Mouse (Mus musculus) urinary bladder, postnatal 10 days (tissue): Measurements from ENCODE around the gene Ptprk.

Experiments used
- DNase-seq: peaks from one replicate; pipeline ENCODE4 v3.0.0; 2022; ENCODE audit warnings: low spot score

Gene Ptprk

DNA sequence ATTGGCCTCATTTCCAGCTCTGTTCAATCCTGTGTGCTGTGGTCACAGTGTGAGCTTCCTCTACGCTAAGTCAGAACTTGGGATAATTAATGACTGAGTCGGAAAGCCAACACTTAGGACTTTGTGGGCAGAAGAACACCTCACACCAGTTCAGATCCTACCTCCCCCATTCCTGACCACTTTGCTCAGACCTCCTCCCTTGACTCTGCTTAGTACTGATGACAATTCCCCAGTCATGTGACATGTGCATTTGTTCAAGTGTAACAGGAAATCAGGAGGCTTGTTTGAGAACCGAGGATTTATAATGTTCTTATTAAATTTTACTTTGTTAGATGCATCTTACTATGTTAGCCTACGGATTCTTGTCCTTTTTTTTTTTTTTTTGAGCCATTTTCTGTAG is 224.6 kb downstream of the Ptprk start:
- DNase-seq, result no peak

DNA sequence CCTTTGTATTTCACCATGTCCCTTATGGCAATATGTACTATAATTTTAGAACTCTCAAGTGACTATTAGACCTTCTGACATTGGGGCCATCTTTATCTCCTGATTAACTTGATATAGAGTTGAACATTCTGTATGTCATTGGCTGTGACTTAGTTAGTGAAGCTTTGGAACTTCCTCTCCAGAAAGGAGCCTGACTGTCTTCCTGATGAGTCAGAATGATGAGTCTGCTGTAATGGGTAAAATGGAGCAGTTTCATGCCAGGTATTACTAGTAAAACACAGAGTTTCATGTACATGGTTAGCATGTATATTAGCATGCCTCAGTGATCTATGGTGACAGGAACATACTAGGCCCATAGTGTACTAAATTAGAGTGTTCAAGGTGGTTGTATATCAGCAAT is 229.2 kb downstream of the Ptprk start:
- DNase-seq, result no peak

DNA sequence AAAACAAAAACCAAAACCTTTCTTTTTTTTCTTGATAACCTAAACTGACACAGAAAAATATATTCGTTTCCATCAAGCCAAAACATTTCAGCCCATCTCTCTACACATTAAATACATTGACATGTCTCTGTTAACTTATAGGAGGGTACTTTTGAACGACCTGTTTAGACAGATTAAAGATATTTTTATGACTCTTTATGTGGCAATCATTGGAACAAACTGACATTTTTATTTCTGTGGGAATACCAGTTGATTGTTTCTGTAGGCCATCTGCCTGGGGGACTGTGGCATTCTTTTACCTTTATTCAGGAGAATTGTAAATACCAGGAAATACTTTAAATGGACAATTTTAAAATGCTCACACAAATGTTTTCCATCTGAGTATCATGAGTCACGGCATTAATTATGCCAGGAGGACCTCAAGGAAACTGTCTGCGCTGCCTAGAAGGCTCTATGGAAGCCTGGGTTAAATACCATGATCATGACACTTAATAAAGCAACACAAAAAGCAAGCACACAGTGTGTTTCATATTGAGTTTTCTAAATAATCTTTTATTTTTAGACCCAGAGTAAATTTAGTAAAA is 229.8 kb downstream of the Ptprk start:
- DNase-seq, result no peak

DNA sequence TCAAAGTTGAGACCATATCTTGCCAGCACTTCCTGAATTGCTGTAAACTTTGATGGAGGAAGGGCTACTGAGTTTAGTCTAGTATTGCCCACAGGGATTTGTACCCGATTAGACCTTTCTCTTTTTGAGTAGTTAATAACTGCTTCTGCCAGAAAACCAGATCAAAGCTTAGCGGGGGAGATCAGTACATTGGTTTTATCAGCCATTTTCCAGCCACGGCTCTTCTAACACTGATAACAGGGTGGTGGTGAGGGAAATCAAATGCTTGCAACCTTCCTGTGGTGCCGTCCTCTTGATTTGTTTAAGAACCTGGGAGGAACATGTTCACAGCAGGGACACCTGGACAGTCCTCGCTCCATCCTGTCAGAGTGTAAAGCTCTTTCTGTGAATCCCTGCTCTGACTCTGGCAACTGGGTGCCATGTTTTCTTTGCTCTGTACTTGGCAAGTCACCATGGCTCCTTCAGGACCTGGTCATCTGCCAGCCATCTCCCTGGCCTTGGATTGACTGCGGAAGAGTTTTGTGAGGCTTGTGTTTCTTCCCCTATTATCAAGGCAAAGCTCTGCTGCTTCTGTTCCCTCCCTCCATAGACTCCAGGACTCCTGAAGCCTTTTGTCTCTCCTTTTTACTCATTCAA is 231.9 kb downstream of the Ptprk start:
- DNase-seq, result no peak

DNA sequence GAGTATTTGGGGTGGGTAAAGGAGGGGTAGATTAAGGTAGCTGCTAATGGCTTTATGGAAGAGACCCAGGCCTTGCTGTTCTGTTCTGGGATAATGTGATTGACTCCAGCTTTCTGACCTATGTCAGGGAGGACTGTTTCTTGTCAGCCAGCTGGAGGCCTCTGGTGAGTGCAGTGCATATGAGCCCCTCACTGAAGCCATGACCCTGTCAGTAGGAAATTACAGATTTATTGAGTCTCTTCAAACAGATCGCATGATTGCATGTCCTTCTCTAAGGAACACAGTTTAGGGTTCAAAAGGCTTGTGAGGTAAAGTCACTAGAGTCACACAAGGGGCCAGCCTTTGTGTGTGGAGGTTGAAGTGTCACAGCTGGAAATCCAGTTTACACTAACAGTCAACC is 236.7 kb downstream of the Ptprk start:
- DNase-seq, result no peak

DNA sequence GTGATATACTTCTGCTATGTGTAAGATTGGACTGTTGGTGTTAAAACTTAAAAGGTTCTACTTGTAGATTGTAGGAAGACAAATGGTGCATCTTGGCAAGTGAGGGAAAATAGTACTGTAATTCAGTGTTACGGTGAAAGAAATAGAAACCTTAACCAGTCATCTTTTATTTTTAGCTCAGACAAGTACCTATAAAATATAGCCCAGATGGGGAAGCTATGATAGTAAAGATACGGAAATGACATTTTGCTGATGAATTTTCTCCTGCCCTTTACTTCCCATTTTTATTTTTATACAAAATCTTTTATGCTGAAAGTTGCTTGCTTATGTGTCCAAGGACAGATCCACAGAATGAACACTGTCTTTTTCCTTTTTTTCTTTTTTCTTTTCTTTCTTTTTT is 248.4 kb downstream of the Ptprk start:
- DNase-seq, result no peak

DNA sequence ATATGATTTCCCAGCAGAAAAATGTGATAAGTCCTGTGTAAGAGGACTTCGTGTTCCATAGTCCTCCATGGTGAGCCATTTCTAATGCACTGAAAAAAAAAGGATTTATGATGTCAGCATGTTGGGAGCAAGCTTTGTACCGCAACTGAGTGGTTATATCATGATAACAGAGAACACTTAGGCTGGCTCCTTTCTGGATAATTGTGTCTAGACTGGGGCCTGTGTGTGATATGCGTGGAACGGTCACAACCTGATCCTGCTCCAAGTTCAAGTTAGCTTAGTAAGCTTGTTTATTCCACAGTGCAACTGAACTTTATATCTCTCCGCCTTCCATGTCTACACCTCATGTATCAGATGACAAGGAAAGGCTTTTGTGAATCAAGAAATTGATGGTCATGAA is 260.6 kb downstream of the Ptprk start:
- DNase-seq, result no peak

DNA sequence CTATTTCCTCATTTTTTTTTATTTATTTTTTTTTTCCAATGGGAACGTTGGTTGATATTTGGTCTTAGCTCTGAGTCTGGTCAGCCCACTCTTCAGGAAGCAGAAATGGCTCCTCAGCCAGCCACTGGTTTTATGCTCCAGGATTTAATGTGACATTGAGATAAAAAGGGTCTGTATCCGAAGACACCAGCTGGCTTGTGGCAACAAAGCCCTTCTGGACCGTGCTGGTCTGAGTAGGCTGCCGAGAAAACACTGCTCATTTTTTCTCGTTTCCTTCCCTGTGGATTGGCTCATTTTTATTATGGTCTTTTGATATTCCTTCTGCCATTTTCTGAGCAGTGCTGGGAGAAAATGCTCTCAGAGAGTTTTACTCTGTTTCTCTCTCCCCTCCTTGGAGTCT is 263.9 kb downstream of the Ptprk start:
- DNase-seq, result no peak

DNA sequence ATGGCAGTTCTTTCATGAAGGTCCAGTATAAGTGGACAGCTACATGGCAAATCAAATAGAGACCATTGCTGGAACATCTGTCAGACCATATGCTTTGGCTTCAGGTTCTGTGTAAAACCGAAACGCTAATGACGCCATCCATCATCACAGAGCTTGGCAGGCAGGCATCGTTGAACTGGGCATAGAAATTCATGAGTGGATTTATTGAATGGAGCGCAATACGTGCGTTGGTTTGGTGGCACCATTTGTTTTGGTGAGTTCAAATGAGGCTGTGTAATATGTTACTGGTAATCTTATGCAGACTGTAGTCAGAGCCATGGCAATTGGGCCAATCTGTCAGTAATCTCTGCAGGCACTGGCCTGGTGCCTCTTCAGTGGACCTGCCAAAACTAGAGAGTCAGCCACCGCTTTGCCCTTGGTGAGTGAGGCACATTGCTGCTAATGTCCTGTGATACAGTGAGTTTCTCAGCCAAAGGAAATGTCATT is 270.6 kb downstream of the Ptprk start:
- DNase-seq, result no peak

DNA sequence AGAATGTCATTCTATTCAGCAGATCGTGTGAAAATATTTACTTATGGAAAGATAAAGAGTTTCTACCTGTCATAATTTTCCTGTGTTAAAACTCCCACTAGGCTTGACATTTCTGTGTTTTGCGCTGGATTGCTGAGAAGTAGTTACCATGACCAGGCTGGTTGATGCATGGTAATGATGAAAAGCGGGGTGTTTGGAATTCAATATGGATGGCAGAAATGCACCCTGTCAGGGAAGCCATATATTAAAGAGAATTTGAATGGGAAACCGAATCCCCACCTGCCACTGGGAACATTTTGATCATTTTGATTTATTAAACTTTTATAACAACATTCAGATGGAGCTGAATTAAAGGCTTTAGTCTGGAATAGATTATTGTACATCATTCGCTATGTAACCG is 290.7 kb downstream of the Ptprk start:
- DNase-seq, result no peak

DNA sequence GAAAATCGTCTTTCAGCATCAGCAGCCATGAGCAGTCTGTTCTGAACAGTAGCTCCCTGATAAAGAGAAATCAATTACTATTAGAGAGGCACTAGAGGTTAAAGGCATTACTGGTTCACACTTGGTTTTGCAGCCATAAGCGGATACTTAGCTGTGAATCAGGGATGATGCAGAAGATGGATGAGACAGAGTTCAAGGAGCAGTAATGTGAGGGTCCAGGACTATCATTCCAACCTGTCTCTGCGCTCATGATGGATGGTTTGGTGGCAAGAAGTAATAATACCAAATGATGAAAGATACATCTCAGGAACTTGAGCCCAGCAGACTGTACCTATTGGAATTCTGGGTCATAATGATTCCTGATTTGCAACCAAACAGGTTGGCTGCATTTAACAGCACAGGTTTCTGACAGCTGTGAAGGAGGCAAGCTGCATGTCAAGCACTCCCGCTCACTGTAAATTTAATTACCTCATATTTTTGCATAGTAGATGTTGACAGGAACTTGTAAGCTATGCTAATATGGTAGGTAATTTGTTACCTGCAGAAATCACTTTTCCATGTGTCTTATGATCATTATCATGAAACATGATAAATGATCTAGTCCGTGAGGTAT is 291.6 kb downstream of the Ptprk start:
- no peak for DNase-seq

DNA sequence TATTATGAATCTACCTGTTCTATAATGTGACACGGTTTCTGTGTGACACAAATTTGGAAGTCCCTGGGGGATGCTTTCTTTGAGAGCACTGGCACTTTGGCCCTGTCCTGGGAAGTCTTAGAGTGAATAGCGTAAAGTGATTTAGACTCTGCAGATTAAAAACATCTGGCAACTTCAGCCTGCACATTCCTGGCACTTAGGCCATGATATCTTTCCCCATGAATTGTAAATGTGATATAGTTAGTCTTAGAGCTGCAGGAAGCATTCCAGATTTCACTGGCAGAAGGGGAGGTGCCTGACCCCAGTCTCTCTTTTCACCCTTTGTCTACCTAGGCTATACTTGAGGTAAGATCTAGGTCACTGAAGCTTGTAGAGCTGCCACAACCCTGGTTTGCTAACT is 295.2 kb downstream of the Ptprk start:
- no peak for DNase-seq

DNA sequence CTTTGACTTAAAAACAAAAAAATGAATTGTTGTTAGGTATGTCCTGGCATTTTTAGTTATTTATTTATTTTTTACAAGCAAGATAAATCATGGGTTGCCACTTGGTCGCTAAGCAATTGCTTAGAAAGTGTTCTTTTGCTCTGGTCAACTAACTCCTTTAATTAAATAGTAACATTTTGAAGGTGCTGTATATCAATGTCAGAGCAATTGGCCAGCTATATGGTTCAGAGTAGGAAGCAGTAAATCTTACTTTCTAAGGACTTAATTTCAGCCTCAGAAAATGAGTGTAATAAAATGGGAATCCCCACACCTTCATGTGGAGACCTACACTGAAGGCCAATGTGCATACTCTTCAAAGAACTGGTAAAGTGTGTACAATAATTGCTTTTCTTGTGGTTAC is 300.3 kb downstream of the Ptprk start:
- DNase-seq, result no peak

DNA sequence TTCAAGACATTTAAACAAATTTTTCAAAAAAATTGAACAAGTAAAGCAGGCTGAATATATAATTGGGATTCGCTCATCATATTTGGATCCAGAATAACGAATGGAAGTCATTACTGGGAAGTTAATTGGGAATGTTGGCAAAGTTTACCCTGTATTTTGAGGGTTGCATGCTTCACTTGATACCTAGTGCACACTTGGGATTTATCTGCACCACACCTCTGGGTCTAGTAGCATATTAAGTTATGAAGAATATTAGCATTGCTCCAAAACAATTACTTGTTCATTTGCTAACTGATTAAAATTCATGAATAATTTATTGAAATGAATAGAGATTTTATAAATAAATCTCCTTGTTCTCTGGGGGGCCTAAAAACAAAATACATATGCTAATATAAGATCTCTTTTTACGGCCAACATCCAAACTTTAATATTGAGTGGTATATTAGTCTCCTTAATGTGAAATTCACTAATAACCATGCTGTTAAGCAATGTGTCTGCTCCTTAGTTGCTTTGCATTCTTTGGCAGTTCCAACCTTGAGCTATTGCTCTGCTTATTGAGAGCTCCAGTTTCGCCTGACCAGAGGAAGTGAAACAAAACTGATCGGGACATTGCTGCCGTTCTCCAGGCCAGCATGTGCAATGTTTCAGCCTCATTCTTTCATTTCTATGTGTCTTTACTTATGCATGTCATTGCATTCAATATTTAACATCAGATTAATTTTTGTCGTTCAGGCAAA is 305.3 kb downstream of the Ptprk start:
- DNase-seq, result no peak

DNA sequence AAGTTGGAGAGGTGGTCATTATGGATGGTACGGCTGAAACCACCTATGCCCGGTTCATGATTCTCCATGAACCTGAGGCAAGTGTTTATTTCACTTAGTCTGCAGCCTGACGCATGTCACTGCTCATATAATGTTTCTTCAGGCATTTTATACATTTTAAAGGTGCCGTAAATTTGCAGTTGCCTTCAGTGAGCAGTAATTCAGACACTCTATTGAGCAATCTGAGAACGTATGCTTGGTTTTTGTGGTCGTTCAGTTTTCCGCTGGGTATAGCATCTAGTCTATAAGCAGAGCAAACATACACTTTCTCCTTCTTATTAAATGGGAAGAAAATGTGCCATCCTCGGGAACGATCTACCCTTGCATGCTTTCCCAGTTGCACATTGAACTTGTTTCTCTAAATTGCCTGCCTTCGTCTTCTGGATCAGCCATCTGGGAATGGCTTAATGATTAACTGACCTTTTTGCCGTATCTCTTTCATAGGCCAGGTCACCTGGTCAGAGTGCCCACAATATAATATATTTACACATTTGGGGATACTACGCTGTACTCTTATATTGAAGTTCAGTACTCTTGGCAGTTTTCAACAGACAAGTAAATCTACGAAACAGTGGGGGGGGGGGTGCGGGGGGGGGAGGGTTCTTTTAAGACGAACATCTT is 313.1 kb downstream of the Ptprk start:
- no peak for DNase-seq

DNA sequence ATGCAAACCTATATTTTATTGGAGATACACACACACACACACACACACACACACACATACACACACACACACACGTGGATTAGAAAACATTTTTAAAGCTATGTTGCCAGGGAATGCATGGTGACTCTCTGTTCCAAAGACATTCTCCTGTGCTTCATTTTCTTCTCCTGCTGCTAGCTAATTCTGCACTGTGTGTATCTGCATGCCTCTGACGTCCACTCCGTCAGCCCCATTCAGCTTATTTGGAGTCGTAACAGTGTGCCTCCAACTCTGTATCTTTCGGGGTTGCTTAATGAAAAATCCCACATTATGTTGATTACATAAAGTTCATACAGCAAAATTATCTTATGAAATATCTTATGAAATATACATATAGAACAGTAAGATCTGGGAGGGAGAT is 316.5 kb downstream of the Ptprk start:
- DNase-seq, result no peak

DNA sequence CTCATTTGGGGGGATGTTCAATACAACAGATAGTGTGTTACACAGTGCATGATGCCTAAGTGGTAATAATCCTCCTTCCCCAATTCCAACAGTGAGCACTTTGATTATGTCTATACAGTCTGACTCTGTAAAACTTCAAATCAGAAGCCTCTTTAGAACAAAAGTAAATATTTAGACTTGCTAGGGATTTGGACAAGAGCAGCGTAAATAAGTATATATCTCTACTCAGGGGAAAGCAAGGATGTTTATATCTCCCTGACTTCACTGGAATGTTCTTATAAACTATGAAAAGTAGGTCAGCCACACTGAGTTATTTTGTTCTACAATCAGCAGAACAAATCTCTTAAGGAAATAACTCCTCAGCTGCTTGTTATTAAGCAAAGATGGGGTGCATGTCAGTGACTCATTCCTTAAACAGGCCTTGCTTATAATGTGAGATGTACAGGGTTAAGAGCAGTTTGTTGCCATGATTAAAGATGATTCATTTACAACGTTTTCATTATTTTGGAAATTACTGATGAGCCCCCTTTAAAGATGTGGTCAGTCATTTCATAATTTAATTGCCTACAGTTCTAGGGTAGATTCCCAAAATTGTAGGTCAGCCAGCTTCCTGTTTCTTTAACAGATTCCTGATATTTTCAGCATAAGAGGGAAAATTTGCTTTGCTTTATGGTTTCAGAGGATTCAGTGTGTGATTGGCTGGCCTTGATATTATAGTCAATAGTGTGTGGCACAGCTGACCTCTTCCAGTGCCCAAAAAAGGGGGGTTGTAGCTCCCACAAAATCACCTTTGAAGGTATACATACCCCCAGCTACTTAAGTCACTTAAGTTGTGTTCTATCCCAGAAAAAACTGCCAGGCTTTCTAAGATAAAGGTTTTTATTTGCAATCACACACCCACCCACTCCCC is 321.2 kb downstream of the Ptprk start:
- DNase-seq, result no peak

DNA sequence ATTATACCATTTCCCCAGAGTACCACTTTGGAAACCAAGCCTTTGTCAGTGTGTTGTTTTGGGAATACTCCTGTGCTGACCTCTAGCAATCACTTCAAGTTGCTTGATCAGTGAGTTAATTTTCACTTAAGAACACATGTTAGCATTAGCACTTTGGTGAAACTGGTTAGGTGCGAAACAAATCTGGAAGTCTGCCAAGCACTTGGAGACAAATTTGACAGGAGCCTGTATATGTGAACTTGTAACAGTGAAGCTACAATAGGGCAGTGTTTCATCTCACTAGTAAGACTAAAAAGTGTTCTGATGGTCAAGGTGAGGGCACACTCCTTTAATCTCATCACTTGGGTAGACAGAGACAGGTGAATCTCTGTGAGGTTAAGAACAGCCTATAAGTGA is 321.9 kb downstream of the Ptprk start:
- DNase-seq, result no peak

DNA sequence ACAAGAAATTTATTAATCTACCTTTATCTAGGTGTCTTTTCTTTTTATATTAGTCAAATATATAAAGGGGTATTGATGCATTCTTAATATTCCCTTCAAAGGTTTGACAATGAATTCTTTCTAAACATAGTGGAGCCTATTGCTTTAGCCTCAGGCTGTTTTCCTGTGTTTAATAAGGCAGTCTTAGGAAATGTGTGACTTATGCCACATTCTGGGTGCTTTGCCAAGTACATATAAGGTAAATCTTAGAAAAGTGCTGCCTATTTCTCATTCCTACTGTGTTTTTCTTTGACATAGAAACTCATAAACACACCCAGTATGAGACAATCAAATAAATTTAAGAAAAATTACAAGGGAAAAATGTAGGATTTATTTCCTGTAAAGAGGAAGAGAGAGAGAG is 327.2 kb downstream of the Ptprk start:
- no peak for DNase-seq

DNA sequence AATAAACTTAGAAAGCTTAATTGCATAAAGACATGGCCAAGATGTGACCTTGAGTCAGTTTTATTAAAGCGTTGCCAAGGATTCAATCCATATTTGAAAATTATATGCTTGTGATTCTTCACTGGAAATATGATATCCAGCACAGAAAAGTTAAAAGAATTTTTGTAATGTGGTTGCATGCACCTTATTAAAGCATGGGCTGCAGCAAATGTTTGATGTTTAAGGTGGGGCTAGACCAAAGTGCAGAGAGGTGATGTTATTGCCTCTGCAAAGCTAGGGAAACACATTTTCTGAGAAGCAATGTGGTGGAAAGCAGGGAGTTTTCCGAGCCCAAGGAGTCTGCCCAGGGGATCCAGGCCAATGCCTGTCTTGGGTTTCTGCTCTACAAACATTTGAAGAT is 334.4 kb downstream of the Ptprk start:
- DNase-seq, result no peak

DNA sequence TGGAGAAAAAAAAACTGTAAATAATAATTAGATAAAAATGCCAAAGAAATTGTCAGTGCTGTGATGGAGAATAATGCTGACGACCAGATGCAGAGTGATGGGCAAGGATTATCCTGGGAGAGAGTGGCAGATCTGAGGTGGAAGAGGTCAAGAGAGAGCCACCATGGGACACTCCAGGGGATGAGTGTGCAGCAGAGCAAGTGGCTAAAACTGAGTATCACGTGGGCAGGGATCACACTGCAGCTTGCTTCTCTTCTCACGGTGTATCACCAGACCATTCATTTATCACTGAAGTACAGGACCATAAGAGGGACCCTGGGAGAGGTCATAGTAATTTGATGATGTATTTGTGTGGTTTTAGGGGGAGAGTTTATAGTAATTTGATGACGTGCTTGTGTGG is 340.2 kb downstream of the Ptprk start:
- DNase-seq, result no peak

DNA sequence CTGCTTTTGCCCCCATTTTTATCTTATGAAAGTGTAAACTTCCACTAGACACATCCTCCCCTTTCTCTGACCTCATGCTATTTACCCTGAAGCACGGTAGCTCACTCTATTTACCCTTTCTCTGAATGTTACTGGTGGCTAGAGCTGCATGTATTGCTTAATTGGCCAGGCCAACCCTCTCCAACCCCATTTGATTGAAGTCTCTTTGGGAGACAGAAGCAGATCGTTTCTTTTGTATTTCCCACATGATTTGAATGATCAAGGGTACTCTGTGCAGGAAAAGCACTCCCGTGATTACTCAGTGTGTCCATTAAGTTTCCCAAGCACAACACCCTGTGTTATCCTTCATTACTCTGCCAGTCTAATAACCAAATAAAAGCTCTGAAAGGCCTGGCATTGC is 348.0 kb downstream of the Ptprk start:
- DNase-seq, result no peak
